Mouse (Mus musculus) kidney, adult 8-10 months (tissue): ENCODE results near the gene Ptprc.

Experiments used
- DNase-seq, 2 experiments: peaks; one replicate each; pipeline ENCODE4 v3.0.0; 2022

Ptprc gene

DNA sequence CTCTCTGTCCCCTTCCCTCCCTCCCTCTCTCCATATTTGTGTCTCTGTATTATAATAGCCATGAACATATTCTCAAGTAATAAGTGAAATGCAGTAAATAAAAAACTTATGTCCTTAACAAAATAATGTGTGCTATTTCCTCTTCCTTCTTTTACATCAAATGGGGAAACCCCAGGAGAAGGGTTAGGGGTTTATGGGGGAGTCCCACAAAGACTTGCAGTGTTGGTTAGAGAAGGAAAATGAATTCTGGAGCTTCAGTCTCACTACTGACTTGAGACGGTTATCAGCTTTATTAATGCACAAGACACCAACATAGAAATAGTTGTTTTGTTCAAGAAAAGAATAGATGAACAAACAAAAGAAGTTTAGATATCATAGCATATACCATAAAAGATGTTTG lies 150.2 kb downstream of the Ptprc start:
- DNase-seq, result no peak

DNA sequence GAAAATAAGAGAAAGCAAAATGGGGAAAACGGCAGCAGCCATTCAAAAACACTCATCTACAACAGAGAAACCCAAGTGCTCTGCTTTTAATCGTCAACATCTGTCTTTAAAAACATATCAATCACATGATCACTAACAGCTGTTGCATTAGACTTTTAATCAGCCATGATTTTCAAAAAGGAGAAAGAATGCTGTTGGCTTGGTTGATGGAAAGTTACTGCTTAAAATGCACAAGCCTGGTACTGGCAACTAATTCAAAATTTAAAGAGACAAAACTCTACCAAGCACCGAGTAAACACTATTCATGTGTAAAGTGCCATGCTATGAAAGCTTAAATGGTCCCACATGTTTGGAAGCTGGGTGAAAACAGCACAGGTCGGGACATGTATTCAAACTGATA lies 151.9 kb downstream of the Ptprc start:
- DNase-seq, result no peak

DNA sequence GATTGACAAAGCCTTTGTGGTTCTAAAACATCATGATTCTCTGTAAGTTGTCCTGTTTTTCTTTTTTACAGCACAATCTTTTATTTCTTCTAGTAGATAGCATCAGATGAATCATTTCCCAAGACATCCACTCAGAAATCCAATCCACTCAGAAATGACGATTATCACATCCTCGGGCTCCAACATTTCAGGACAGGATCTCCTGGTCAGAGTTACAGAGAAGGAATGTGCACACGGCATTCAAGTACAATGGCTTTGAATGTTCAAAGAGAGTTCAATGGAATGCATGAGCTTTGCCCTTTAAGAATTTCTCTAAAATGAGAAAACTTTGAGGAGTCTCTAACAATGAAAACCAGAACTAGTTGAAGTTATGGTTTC lies 152.6 kb downstream of the Ptprc start:
- no peak for DNase-seq

DNA sequence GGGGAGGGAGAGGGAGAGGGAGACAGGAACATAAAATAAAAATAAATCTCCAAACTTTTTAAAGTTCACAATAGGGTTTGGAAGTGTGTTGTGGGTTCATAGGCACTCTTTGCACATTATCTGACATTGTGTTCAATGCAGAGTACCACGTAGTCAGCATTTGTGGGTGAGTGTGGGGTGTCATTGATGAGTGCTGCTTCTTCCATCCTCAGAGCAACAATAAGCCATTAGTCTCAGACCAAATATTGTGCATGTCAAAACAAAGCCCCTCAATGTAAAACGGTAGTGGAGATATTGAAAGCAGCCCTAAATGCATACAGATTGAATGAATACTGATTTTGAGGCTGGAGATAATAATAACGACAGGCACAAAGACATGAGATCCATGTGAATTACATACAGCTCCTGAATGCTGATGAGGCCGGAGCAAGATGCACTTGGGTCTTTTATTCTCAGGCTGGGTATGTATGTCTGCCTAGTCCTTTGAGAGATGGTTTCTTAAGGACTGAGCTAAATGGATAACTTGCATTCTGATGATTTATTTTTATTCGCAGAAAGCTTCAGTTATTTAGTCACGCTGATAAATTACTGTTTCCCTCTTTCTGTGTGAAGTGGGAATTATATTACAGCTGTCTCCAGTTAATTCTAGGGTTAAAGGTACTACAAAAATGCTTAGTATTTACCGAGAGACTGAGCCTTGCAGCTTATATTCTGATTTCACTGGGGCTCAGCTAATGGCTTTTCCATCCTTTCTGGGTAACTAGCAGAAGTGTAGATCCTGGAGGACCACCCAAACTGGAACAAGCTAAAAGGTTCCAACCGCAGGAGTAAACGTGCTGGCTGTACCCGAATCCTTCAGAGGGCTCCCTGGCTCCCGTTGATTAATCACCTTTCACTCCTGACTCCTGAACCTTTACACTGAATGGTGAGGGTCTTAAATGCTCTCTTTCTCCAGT lies 153.3 kb downstream of the Ptprc start:
- DNase-seq, result no peak
